Comparison of ENCODE assay signal across 19 mouse cellular contexts in the genomic region with DNA sequence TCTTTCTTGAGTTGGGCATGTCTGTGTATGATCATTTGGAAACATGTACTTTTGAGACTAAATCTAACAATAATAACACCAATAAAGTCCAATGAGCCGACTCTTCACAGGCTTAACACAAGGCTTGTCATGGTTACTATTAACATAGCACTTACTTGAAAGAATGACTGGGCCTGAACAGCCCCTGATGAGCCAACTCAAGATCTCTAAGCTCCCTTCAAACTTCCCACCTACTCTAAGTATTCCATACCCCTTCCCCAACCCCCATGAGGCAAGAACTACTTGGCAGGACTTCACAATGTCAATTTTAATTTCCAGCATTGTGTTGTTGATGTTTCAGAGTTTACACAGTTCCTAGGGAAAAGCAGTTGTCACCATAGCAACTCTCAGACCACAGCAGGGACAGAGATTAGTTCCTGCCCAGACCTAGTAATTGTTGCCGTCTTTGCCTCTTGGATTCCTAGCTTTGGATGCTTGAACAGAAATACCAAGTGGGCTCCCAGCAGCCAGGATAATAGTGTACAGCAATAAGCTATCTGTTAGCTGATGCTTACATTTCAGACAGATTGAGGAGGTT. TPM values are rescaled to one million over a fixed set of nuclear protein-coding genes. Genes with fewer than 3 reads are reported as not detected.
DNase-seq lines count a peak whose midpoint lies in the region; ATAC-seq and TF ChIP-seq lines count a peak whose summit lies in the region.
"Had no signal": no experiment of that assay in that cellular context is flagged by ENCODE, and none has a peak within 500 bp of the region (broad histone marks: within the 10 kb centered on the region; RNA-seq: fewer than 3 reads in every experiment).

No protein-coding gene starts in this region.

- no peak overlapping the region for H3K9ac ChIP-seq in limb, embryonic 13.5 days
- no peak overlapping the region for H3K9ac ChIP-seq in forebrain, embryonic 13.5 days
- no peak overlapping the region for H3K9ac ChIP-seq in hindbrain, embryonic 14.5 days
- H3K9ac ChIP-seq in midbrain, postnatal 0 days (replicated peaks; ENCODE audit: low read length, poor library complexity, severe bottlenecking): no peak overlapping the region
- H3K9ac ChIP-seq: lung, embryonic 15.5 days had no signal

- H3K27me3 ChIP-seq in limb, embryonic 13.5 days: no peaks in the 10 kb centered on the region
- no peaks in the 10 kb centered on the region for H3K27me3 ChIP-seq in limb, embryonic 10.5 days (ENCODE audit: low read depth, poor library complexity, severe bottlenecking)
- H3K27me3 ChIP-seq in forebrain, embryonic 13.5 days: peaks cover 63% of the 10 kb centered on the region
- H3K27me3 ChIP-seq in hindbrain, embryonic 14.5 days (ENCODE audit: control insufficient read depth, insufficient read depth, low read length): no peaks in the 10 kb centered on the region
- no peaks in the 10 kb centered on the region for H3K27me3 ChIP-seq in midbrain, postnatal 0 days (ENCODE audit: insufficient read depth, low read length)
- H3K27me3 ChIP-seq: lung, embryonic 15.5 days; megakaryocyte, embryonic 14.5 days had no signal

- no peak for DNase-seq in limb, embryonic 10.5 days (ENCODE audit: low spot score)
- DNase-seq in hindbrain, embryonic 14.5 days (ENCODE audit: low spot score): peak; percentile 57
- peak; percentile 70 for DNase-seq in midbrain, postnatal 0 days (ENCODE audit: low spot score)
- no peak for DNase-seq in urinary bladder, postnatal 4 days (ENCODE audit: low spot score in 2 of 2)
- DNase-seq in left cerebral cortex, postnatal 25 days (ENCODE audit: low spot score in 2 of 2): no peak
- DNase-seq: adrenal gland, postnatal 14 days; cerebellum, adult 9-10 months; embryo, embryonic 11 days; kidney, adult 9 months; right cerebral cortex, postnatal 4 days had no signal

- no peaks in the 10 kb centered on the region for H3K36me3 ChIP-seq in limb, embryonic 13.5 days
- H3K36me3 ChIP-seq in limb, embryonic 10.5 days: no peaks in the 10 kb centered on the region
- no peaks in the 10 kb centered on the region for H3K36me3 ChIP-seq in forebrain, embryonic 13.5 days (ENCODE audit: poor library complexity, severe bottlenecking)
- no peaks in the 10 kb centered on the region for H3K36me3 ChIP-seq in hindbrain, embryonic 14.5 days (replicated peaks; ENCODE audit: control insufficient read depth, insufficient read depth)
- H3K36me3 ChIP-seq in midbrain, postnatal 0 days (ENCODE audit: insufficient read depth, low read length): no peaks in the 10 kb centered on the region
- H3K36me3 ChIP-seq: lung, embryonic 15.5 days had no signal

- no peak for TF ChIP-seq CTCF in midbrain, postnatal 0 days (IDR thresholded peaks at IDR 0.05)

- intact Hi-C loops in left cerebral cortex, postnatal 25 days (cut with DNase I): no loop called here

- H3K4me1 ChIP-seq in limb, embryonic 13.5 days: peaks cover 12% of the 10 kb centered on the region
- H3K4me1 ChIP-seq in limb, embryonic 10.5 days: peaks cover 10% of the 10 kb centered on the region
- H3K4me1 ChIP-seq in forebrain, embryonic 13.5 days: peaks cover 24% of the 10 kb centered on the region
- peaks cover 9% of the 10 kb centered on the region for H3K4me1 ChIP-seq in hindbrain, embryonic 14.5 days (replicated peaks; ENCODE audit: control insufficient read depth, insufficient read depth, low read length)
- peaks cover 8% of the 10 kb centered on the region; the same call in 1 of the 2 replicates for H3K4me1 ChIP-seq in midbrain, postnatal 0 days (ENCODE audit: insufficient read depth, low read length)
- H3K4me1 ChIP-seq: lung, embryonic 15.5 days; megakaryocyte, embryonic 14.5 days had no signal

- peak; percentile 20; the same call in 1 of the 2 replicates for ATAC-seq in limb, embryonic 13.5 days (ENCODE audit: low FRiP score, low read depth)
- ATAC-seq in forebrain, embryonic 13.5 days: peak; percentile 41; the same call in 1 of the 2 replicates
- peak; percentile 61 for ATAC-seq in hindbrain, embryonic 14.5 days (ENCODE audit: low FRiP score)
- ATAC-seq in midbrain, postnatal 0 days (ENCODE audit: low FRiP score): peak; percentile 47; the same call in 1 of the 2 replicates
- ATAC-seq: CD4-positive, CD25-positive, alpha-beta regulatory T cell, adult 4 months had no signal

- 75% methylated on average over 2 of the region's 2 CpGs for WGBS in limb, embryonic 13.5 days
- 78% methylated on average over 2 of the region's 2 CpGs for WGBS in limb, embryonic 10.5 days
- 55% methylated on average over 2 of the region's 2 CpGs for WGBS in forebrain, embryonic 13.5 days
- 33% methylated on average over 2 of the region's 2 CpGs for WGBS in hindbrain, embryonic 14.5 days
- 16% methylated on average over 2 of the region's 2 CpGs for WGBS in midbrain, postnatal 0 days

- H3K4me2 ChIP-seq in limb, embryonic 13.5 days (replicated peaks): no peak overlapping the region
- no peak overlapping the region for H3K4me2 ChIP-seq in forebrain, embryonic 13.5 days
- no peak overlapping the region for H3K4me2 ChIP-seq in hindbrain, embryonic 14.5 days (replicated peaks)
- no peak overlapping the region for H3K4me2 ChIP-seq in midbrain, postnatal 0 days (ENCODE audit: low read depth, low read length, poor library complexity, severe bottlenecking)
- H3K4me2 ChIP-seq: lung, embryonic 15.5 days had no signal

- no peak overlapping the region for H3K27ac ChIP-seq in limb, embryonic 13.5 days
- no peak overlapping the region for H3K27ac ChIP-seq in limb, embryonic 10.5 days
- no peak overlapping the region for H3K27ac ChIP-seq in forebrain, embryonic 13.5 days
- H3K27ac ChIP-seq in hindbrain, embryonic 14.5 days: 0 out of 2 replicates have a peak overlapping the region, but pooled peaks have one; percentile 36
- no peak overlapping the region for H3K27ac ChIP-seq in midbrain, postnatal 0 days (ENCODE audit: low read depth, low read length)
- H3K27ac ChIP-seq: lung, embryonic 15.5 days had no signal

- H3K9me3 ChIP-seq in limb, embryonic 13.5 days: no peaks in the 10 kb centered on the region
- no peaks in the 10 kb centered on the region for H3K9me3 ChIP-seq in limb, embryonic 10.5 days (replicated peaks)
- H3K9me3 ChIP-seq in forebrain, embryonic 13.5 days (replicated peaks): 0 out of 2 replicates have a peak, but pooled peaks cover 2% of the 10 kb centered on the region
- no peaks in the 10 kb centered on the region for H3K9me3 ChIP-seq in hindbrain, embryonic 14.5 days (ENCODE audit: control insufficient read depth, low read length)
- H3K9me3 ChIP-seq in midbrain, postnatal 0 days (ENCODE audit: low read length): no peaks in the 10 kb centered on the region
- H3K9me3 ChIP-seq: lung, embryonic 15.5 days had no signal

- H3K4me3 ChIP-seq in limb, embryonic 13.5 days: no peak overlapping the region
- H3K4me3 ChIP-seq in limb, embryonic 10.5 days: no peak overlapping the region
- no peak overlapping the region for H3K4me3 ChIP-seq in forebrain, embryonic 13.5 days
- no peak overlapping the region for H3K4me3 ChIP-seq in hindbrain, embryonic 14.5 days (replicated peaks; ENCODE audit: low read length)
- H3K4me3 ChIP-seq in midbrain, postnatal 0 days (ENCODE audit: low read depth, low read length): no peak overlapping the region
- H3K4me3 ChIP-seq: erythroblast, embryonic 14.5 days; lung, embryonic 15.5 days; megakaryocyte, embryonic 14.5 days had no signal

RNA-seq across cellular contexts. Expression of gene Lhcgr, which starts 22.4 kb away (rescaled TPM):
- polyA plus RNA-seq in limb, embryonic 13.5 days (2015; fragmentation: Nextera tagmentation; extraction: Ambion mirVana): 0.11 and 0.51 TPM in 2 replicates
- 0.38 TPM in 1 of 2 replicates, not detected in the other for polyA plus RNA-seq in limb, embryonic 10.5 days (2016; fragmentation: Nextera tagmentation; extraction: Ambion mirVana)
- 0.42 and 0.49 TPM in 2 replicates for polyA plus RNA-seq in forebrain, embryonic 13.5 days (2015; fragmentation: Nextera tagmentation; extraction: Ambion mirVana)
- 3.3 and 4.1 TPM in 2 replicates for polyA plus RNA-seq in hindbrain, embryonic 14.5 days (2014; fragmentation: Nextera tagmentation; extraction: Ambion mirVana)
- 0.88 and 1.1 TPM in 2 replicates for total RNA-seq in midbrain, postnatal 0 days (2014; rRNA removed)
- polyA plus RNA-seq in midbrain, postnatal 0 days (2015; fragmentation: Nextera tagmentation; extraction: Ambion mirVana): 0.54 and 0.74 TPM in 2 replicates
- under 1 TPM; 0.25 to 0.34 TPM for total RNA-seq in left cerebral cortex, postnatal 25 days (2021)
- total RNA-seq: adrenal gland, postnatal 14 days; liver, adult 2 months; MEL had no signal
- polyA plus RNA-seq: CD4-positive, CD25-positive, alpha-beta regulatory T cell, adult 4 months; erythroblast, embryonic 14.5 days; heart, embryonic 14.5 days; liver, adult 2 months had no signal

Comparison
In these comparisons a context has a peak if more than half of its experiments do, and no peak if none do; other contexts are left out.
1. DNase-seq: peak in hindbrain, embryonic 14.5 days (single experiment) and midbrain, postnatal 0 days (single experiment); none in limb, embryonic 10.5 days (single experiment), urinary bladder, postnatal 4 days (0 of 2) and left cerebral cortex, postnatal 25 days (0 of 2).
2. Peak in every context shown above with its lines, with median percentiles within 50 percentile points of each other: ATAC-seq.